Mouse (Mus musculus): ENCODE measurements around the gene Tas1r2.

Tas1r2 gene

GRCm38 (mm10) chr4:139639801-139640200 is 13.5 kb upstream of the Tas1r2 start:
- no peak for DNase-seq (ENCODE audit: low spot score)

GRCm38 (mm10) chr4:139640333-139640732 is 13.0 kb upstream of the Tas1r2 start:
- no peak for DNase-seq (ENCODE audit: low spot score)

- DNase-seq (ENCODE audit: low spot score): no peak
These were observed 12.6 kb upstream of the Tas1r2 start for GRCm38 (mm10) chr4:139640775-139641174.

- peak; percentile 27 for DNase-seq (ENCODE audit: low spot score)
These were observed 11.4 kb upstream of the Tas1r2 start for GRCm38 (mm10) chr4:139641829-139642425.

GRCm38 (mm10) chr4:139643972-139644371 is 9.4 kb upstream of the Tas1r2 start:
- DNase-seq (ENCODE audit: low spot score): peak; percentile 48

- no peak for DNase-seq (ENCODE audit: low spot score)
These were observed 6.4 kb upstream of the Tas1r2 start for GRCm38 (mm10) chr4:139646916-139647315.

- DNase-seq (ENCODE audit: low spot score): no peak
These were observed 3.1 kb upstream of the Tas1r2 start for GRCm38 (mm10) chr4:139650086-139650743.

- DNase-seq (ENCODE audit: low spot score): no peak
These were observed 2.4 kb upstream of the Tas1r2 start for GRCm38 (mm10) chr4:139650907-139651306.

GRCm38 (mm10) chr4:139661897-139662296 is 8.6 kb downstream of the Tas1r2 start:
- no peak for DNase-seq (ENCODE audit: low spot score)

GRCm38 (mm10) chr4:139667632-139668031 is 14.3 kb downstream of the Tas1r2 start:
- no peak for DNase-seq (ENCODE audit: low spot score)

GRCm38 (mm10) chr4:139669847-139670246 is 16.5 kb downstream of the Tas1r2 start:
- DNase-seq (ENCODE audit: low spot score): peak; percentile 46

- DNase-seq (ENCODE audit: low spot score): no peak
These were observed 22.4 kb downstream of the Tas1r2 start for GRCm38 (mm10) chr4:139675696-139676095.

GRCm38 (mm10) chr4:139683728-139684638 is 30.6 kb downstream of the Tas1r2 start:
- DNase-seq (ENCODE audit: low spot score): no peak

- no peak for DNase-seq (ENCODE audit: low spot score)
These were observed 31.3 kb downstream of the Tas1r2 start for GRCm38 (mm10) chr4:139684639-139685017.

GRCm38 (mm10) chr4:139688058-139688457 is 34.7 kb downstream of the Tas1r2 start:
- DNase-seq (ENCODE audit: low spot score): no peak

- no peak for DNase-seq (ENCODE audit: low spot score)
These were observed 36.4 kb downstream of the Tas1r2 start for GRCm38 (mm10) chr4:139689627-139690269.

- no peak for DNase-seq (ENCODE audit: low spot score)
These were observed 40.0 kb downstream of the Tas1r2 start for GRCm38 (mm10) chr4:139693315-139693714.

GRCm38 (mm10) chr4:139697755-139698154 is 44.4 kb downstream of the Tas1r2 start:
- no peak for DNase-seq (ENCODE audit: low spot score)

- DNase-seq (ENCODE audit: low spot score): no peak
These were observed 45.3 kb downstream of the Tas1r2 start for GRCm38 (mm10) chr4:139698602-139699001.

- no peak for DNase-seq (ENCODE audit: low spot score)
These were observed 49.6 kb downstream of the Tas1r2 start for GRCm38 (mm10) chr4:139702914-139703313.

GRCm38 (mm10) chr4:139703468-139703867 is 50.1 kb downstream of the Tas1r2 start:
- DNase-seq (ENCODE audit: low spot score): no peak

GRCm38 (mm10) chr4:139705986-139706385 is 52.6 kb downstream of the Tas1r2 start:
- no peak for DNase-seq (ENCODE audit: low spot score)
